Mouse (Mus musculus) liver, embryonic 16.5 days (tissue): ENCODE results near the gene 4930558K02Rik. TPM values are rescaled to one million over a fixed set of nuclear protein-coding genes. Genes with fewer than 3 reads are reported as not detected.

Experiments
- ATAC-seq: fragments of 200-750 bp; cut with Nextera tagmentation; 2 replicates; pipeline ENCODE4 v1.8.0; 2017; ENCODE audit warnings: low read depth, mild to moderate bottlenecking, moderate number of reproducible peaks, moderate library complexity
- H3K27ac ChIP-seq: fragments of 300-500 bp; sonication (generic); 2 replicates; pipeline ENCODE4 v1.5.1; 2014; ENCODE audit warnings: mild to moderate bottlenecking, low read length
- H3K27me3 ChIP-seq: fragments of 300-500 bp; sonication (generic); 2 replicates; pipeline ENCODE4 v1.6.1; 2014; ENCODE audit warnings: low read depth, low read length, mixed read lengths; ENCODE audit not compliant: control insufficient read depth, insufficient read depth
- H3K36me3 ChIP-seq: fragments of 300-500 bp; sonication (generic); 2 replicates; pipeline ENCODE4 v1.6.1; 2014; ENCODE audit warnings: mild to moderate bottlenecking; ENCODE audit not compliant: control insufficient read depth, insufficient read depth
- H3K4me1 ChIP-seq: fragments of 300-500 bp; sonication (generic); 2 replicates; pipeline ENCODE4 v1.6.1; 2014; ENCODE audit warnings: low read depth, low read length, mixed read lengths; ENCODE audit not compliant: control insufficient read depth
- H3K4me2 ChIP-seq: fragments of 300-500 bp; sonication (generic); 2 replicates; pipeline ENCODE4 v1.6.1; 2014; ENCODE audit warnings: low read depth, low read length, mixed read lengths
- H3K4me3 ChIP-seq: fragments of 300-500 bp; sonication (generic); 2 replicates; pipeline ENCODE4 v1.5.1; 2014; ENCODE audit warnings: low read depth, mild to moderate bottlenecking, low read length
- H3K9ac ChIP-seq: fragments of 300-500 bp; sonication (generic); 2 replicates; pipeline ENCODE4 v1.6.1; 2014; ENCODE audit warnings: low read depth, low read length
- H3K9me3 ChIP-seq: fragments of 300-500 bp; sonication (generic); replicated peaks from 2 replicates; pipeline ENCODE4 v1.6.1; 2016; ENCODE audit warnings: low read length; ENCODE audit not compliant: control insufficient read depth
- WGBS: fragments of 180-500 bp; shearing (Covaris S2); extraction: QIAGEN DNeasy Blood & Tissue Kit; methylation state at CpG from one replicate; pipeline ENCODE4 v1.1.7; 2014; ENCODE audit not compliant: insufficient replicate concordance; 5-methylcytosine and 5-hydroxymethylcytosine counted together
- polyA plus RNA-seq: library from polyadenylated mRNA; unstranded; fragments of >200 nt; fragmentation: Nextera tagmentation; extraction: Ambion mirVana; gene quantifications from 2 replicates; pipeline ENCODE4 v1.2.1, GENCODE M21; 2015

Gene 4930558K02Rik
- polyA plus RNA-seq, 1 experiment from 2014 or later, result not detected

DNA sequence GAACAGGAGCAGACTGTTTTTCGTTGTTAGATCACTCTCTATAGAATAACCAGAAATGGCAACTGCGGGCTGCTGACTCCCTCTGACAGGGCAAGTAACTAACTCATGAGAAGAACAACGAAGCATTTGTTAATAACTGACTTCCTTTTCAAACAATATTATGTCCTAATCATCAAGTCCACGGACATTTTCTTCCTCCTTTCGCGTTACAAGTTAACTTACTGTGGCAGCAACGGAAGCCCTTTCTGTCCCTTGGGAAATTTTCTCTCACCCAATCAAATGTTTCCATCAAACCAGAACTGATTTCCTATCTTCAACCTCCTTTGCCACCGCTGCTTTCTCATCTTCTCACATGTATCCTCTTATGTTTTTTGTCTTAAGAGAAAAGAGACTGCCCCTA is 82.2 kb downstream of the 4930558K02Rik start:
- peaks cover 34% of the 10 kb centered on the region for H3K4me1 ChIP-seq
- WGBS, result 56% methylated on average over 8 of the region's 8 CpGs
- no peak overlapping the region for H3K4me2 ChIP-seq
- H3K9me3 ChIP-seq, result no peaks in the 10 kb centered on the region
- no peak overlapping the region for H3K4me3 ChIP-seq
- no peak for ATAC-seq
- no peak overlapping the region for H3K9ac ChIP-seq
- H3K36me3 ChIP-seq, result no peaks in the 10 kb centered on the region
- no peak overlapping the region for H3K27ac ChIP-seq
- no peaks in the 10 kb centered on the region for H3K27me3 ChIP-seq

DNA sequence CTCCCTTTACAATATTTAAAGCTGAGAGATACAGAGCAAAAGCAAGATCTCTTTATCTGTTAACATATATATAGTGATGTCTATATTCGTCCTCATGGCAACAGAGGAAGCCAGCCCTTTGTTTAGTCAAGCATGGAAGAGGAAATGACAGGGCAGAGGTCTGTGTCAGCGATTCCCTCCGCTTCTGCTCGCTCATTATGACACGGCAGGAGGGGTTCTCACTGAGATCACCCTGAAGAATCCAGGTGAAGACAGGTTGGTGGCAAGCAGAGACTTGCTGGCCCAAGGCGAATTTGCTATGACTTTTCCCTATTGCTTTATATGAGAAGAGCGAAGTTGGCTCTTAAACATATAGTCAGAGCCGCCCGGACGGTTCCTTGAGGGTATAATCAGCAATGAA is 83.3 kb downstream of the 4930558K02Rik start:
- H3K27ac ChIP-seq, result peak overlapping the region; percentile 96
- no peak overlapping the region for H3K4me2 ChIP-seq

DNA sequence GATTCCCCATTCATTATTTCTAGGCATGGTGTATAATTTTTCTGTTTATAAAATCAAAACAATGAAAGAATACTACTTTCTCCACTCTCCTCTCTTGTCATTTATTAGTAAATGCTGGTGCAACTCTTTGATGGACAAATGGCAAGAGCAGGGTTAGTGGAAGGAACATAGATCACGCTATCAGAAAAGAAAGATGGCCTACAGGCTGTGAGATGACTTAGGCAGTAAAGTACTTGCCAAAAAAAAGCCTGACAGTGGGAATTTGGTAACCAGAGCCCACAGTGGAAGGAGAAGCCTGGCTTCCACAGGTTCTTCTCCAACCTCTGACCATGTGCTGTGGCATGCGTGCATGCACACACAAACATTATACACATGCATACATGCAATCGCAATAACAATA is 84.4 kb downstream of the 4930558K02Rik start:
- Histone ChIP-seq H3K4me1 (peaks cover 35% of the 10 kb centered on the region), H3K36me3 (no peaks in the 10 kb centered on the region), H3K4me3 (no peak overlapping the region), H3K4me2 (peak overlapping the region; percentile 61), H3K9ac (peak overlapping the region; percentile 9; the same call in 1 of the 2 replicates), H3K9me3 (no peaks in the 10 kb centered on the region), H3K27ac (peak overlapping the region; percentile 96), H3K27me3 (no peaks in the 10 kb centered on the region)
- peak; percentile 42 for ATAC-seq
- WGBS, result 88% methylated on average over 3 of the region's 3 CpGs

More for the DNA sequence above, 83.3 kb downstream of the 4930558K02Rik start:
- Histone ChIP-seq H3K4me1 (peaks cover 35% of the 10 kb centered on the region), H3K9me3 (no peaks in the 10 kb centered on the region), H3K4me3 (no peak overlapping the region), H3K36me3 (no peaks in the 10 kb centered on the region), H3K27me3 (no peaks in the 10 kb centered on the region), H3K9ac (no peak overlapping the region)
- no peak for ATAC-seq
- 50% methylated on average over 10 of the region's 10 CpGs for WGBS

DNA sequence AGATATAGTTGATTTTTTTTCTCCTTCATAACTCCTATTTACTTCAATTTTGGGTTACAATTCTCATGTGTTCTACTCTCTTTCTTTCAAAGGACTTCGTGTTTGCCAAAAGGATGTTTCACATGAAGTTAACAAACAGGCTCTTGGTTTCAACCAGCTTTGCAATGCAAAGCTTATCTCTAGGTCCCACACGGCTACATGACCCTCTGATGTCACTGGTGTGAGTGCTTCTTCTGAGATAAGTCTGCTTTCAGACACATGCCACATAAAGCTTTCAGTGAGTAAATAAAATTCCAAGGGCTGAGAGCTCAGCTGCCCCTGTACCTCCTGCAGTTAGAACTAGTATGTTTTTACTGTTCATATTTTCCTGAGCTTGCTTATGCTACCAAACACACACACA is 84.9 kb downstream of the 4930558K02Rik start:
- peak overlapping the region; percentile 61 for H3K4me2 ChIP-seq
- H3K27ac ChIP-seq, result peak overlapping the region; percentile 96
- no peak overlapping the region for H3K4me3 ChIP-seq
- peaks cover 35% of the 10 kb centered on the region for H3K4me1 ChIP-seq
- H3K27me3 ChIP-seq, result no peaks in the 10 kb centered on the region
- no peaks in the 10 kb centered on the region for H3K9me3 ChIP-seq
- peak; percentile 96 for ATAC-seq
- no peak overlapping the region; the same call in 1 of the 2 replicates for H3K9ac ChIP-seq
- WGBS, result 2% methylated on average over 2 of the region's 2 CpGs
- H3K36me3 ChIP-seq, result no peaks in the 10 kb centered on the region

DNA sequence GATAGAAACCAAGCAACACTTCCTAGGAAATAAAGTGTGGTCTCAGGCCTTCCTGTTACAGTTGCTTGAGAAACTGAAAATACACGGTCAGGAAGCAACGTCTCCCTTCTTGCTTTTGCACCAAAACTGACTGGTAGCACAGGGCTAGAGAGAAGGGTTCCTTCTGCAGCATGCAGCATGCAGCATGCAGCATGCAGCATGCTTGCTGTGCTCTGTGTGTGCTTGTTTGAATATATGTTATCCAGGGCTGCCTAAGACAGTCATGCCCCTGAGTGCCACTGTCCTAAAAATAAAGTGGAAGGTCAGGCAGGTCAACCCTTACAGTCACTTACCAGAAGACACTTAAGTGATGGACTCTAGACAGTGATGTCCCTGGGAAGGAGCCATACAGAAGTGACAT is 85.3 kb downstream of the 4930558K02Rik start:
- Histone ChIP-seq H3K9ac (peak overlapping the region; percentile 45), H3K27ac (peak overlapping the region; percentile 96), H3K36me3 (no peaks in the 10 kb centered on the region), H3K4me1 (peaks cover 35% of the 10 kb centered on the region), H3K9me3 (no peaks in the 10 kb centered on the region), H3K4me3 (peak overlapping the region; percentile 13; the same call in 1 of the 2 replicates), H3K4me2 (peak overlapping the region; percentile 61), H3K27me3 (no peaks in the 10 kb centered on the region)
- ATAC-seq, result peak; percentile 33
- WGBS, result 6% methylated on average over 2 of the region's 2 CpGs

Other genes with a start within 250 kb of the 4930558K02Rik start
- 0.08 and 0.09 TPM in 2 replicates for gene Fasl, start 191.1 kb downstream of the 4930558K02Rik start, polyA plus RNA-seq
- 13.4 and 15.2 TPM in 2 replicates for gene Suco, start 103.0 kb downstream of the 4930558K02Rik start, polyA plus RNA-seq
- gene Pigc, start 10.4 kb downstream of the 4930558K02Rik start, polyA plus RNA-seq, result 11.0 and 11.1 TPM in 2 replicates